Mouse (Mus musculus): ENCODE data around the gene Myo1d. TPM values are rescaled to one million over a fixed set of nuclear protein-coding genes. Genes with fewer than 3 reads are reported as not detected.

The Myo1d gene
- polyA plus RNA-seq, 2 experiments = 3.3 to 7.5 TPM

DNA sequence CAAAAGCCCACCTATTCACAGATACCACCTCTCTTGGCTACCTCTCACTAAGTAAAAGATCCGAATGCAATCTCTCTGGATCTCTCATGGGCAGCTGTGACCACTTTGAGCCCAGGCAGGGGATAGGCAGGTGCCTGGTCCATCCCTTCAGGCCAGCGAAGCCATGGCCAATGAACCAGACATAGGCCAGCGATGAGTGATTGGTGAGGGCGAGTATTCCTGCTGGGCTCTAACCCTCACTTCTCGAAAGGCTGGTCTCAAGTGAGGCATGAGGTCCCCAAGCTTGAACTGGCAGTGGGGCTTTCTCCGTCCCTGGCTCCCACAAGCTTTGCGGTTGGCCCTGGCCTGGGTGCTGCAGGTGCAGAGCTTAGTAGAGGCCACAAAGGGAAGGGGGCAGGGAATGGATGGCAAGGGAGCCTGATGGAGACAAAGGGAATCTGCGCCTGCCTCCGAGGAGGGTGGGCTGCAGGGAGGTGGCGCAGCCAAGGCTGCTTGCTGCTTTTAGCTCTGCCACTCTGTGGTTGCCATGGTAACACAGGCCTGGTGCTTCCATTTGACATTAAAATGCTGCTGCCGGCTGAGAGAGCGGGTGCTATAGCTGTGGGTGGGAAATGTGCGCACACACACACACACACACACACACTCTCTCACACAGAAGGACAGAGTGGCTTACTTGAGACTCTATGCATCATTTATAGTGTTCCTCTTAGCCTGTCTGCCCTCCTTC is 275.9 kb downstream of the Myo1d start:
- Histone ChIP-seq H3K4me2 (ENCODE audit: low read depth) (no peak overlapping the region), H3K4me3 (ENCODE audit: insufficient read depth in 1 of 2, low read depth in 2 of 2, low read length in 2 of 2) (no peak overlapping the region), H3K27me3 (ENCODE audit: control insufficient read depth, insufficient read depth, low read length) (no peaks in the 10 kb centered on the region), H3K9me3 (ENCODE audit: control insufficient read depth, low read length) (no peaks in the 10 kb centered on the region), H3K36me3 (replicated peaks; ENCODE audit: control insufficient read depth, insufficient read depth, low read depth) (no peaks in the 10 kb centered on the region), H3K4me1 (replicated peaks; ENCODE audit: control insufficient read depth in 2 of 2, insufficient read depth in 2 of 2, low read length in 1 of 2) (peaks cover 0 to 7% of the 10 kb centered on the region in 2 experiments; a peak in 2 of 4 replicates), H3K9ac (replicated peaks) (no peak overlapping the region), H3K27ac (no peak overlapping the region)
- DNase-seq (ENCODE audit: low read depth in 3 of 3, low spot score in 3 of 3) = no peak
- TF ChIP-seq CTCF (IDR thresholded peaks at IDR 0.05; ENCODE audit: low read depth) (no peak), EP300 (IDR thresholded peaks at IDR 0.05; ENCODE audit: low read depth) (no peak)
- no peak for ATAC-seq (ENCODE audit: insufficient read depth)
- WGBS (ENCODE audit: insufficient replicate concordance) = 54% methylated on average over 13 of the region's 13 CpGs

DNA sequence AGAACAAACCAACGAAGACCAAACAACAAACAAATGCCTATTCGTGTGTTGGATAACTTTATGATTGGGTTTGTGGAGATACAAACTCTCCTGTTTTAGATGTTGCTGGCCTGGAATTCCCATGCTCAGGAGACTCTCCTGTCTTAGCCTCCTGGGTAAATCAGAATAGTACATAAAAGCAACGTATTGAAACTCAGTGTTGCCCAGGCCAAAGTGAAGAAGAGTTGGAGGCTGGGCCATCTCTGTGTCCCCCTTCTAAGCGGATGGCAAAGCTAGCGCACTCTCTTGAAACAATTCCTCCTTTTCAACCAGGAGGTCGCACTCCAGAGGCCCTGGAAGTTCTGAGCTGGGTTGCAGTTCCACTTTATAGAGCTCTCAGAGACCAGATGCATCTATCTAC is 276.5 kb downstream of the Myo1d start:
- no peak for DNase-seq (ENCODE audit: low read depth in 3 of 3, low spot score in 3 of 3)
- 64% methylated on average over 6 of the region's 6 CpGs for WGBS (ENCODE audit: insufficient replicate concordance)
- no peak for ATAC-seq (ENCODE audit: insufficient read depth)
- H3K4me2 ChIP-seq (ENCODE audit: low read depth) = no peak overlapping the region
- H3K4me3 ChIP-seq (ENCODE audit: insufficient read depth in 1 of 2, low read depth in 2 of 2, low read length in 2 of 2) = no peak overlapping the region
- no peaks in the 10 kb centered on the region for H3K36me3 ChIP-seq (replicated peaks; ENCODE audit: control insufficient read depth, insufficient read depth, low read depth)
- no peak overlapping the region for H3K27ac ChIP-seq
- no peak overlapping the region for H3K9ac ChIP-seq (replicated peaks)
- H3K4me1 ChIP-seq (replicated peaks; ENCODE audit: control insufficient read depth in 2 of 2, insufficient read depth in 2 of 2, low read length in 1 of 2) = peaks cover 0 to 7% of the 10 kb centered on the region in 2 experiments; a peak in 2 of 4 replicates
- H3K27me3 ChIP-seq (ENCODE audit: control insufficient read depth, insufficient read depth, low read length) = no peaks in the 10 kb centered on the region
- H3K9me3 ChIP-seq (ENCODE audit: control insufficient read depth, low read length) = no peaks in the 10 kb centered on the region
- TF ChIP-seq EP300 (IDR thresholded peaks at IDR 0.05; ENCODE audit: low read depth) (no peak), CTCF (IDR thresholded peaks at IDR 0.05; ENCODE audit: low read depth) (no peak)

DNA sequence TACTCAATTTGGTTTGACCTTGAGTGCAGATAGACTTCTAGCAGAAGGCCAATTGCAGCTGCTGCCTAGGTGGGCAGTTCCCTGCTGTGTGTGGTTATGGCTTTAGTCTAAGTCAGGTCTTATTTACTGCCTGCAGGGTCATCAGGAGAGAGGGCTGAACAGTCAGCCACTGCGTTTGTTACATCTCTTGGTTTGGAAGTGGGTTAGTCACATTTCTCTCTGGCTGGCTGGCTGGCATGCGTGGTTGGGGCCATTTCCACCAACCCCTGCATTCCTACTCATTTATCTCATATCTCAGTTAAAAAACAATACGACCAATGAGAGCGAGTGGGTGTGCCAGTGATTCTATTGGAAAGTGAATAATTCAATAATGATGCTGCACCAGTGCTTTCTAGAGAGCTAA is 280.3 kb downstream of the Myo1d start:
- no peak overlapping the region for H3K4me2 ChIP-seq (ENCODE audit: low read depth)
- no peak for TF ChIP-seq CTCF (IDR thresholded peaks at IDR 0.05; ENCODE audit: low read depth)
- TF ChIP-seq EP300 (IDR thresholded peaks at IDR 0.05; ENCODE audit: low read depth) = no peak
- H3K27me3 ChIP-seq (ENCODE audit: control insufficient read depth, insufficient read depth, low read length) = no peaks in the 10 kb centered on the region
- ATAC-seq (ENCODE audit: insufficient read depth) (no peak), DNase-seq (ENCODE audit: low read depth in 3 of 3, low spot score in 3 of 3) (no peak)
- H3K4me3 ChIP-seq (ENCODE audit: insufficient read depth in 1 of 2, low read depth in 2 of 2, low read length in 2 of 2) = no peak overlapping the region
- WGBS (ENCODE audit: insufficient replicate concordance) = 52% methylated on average over 4 of the region's 4 CpGs
- H3K36me3 ChIP-seq (replicated peaks; ENCODE audit: control insufficient read depth, insufficient read depth, low read depth) = no peaks in the 10 kb centered on the region
- H3K4me1 ChIP-seq (replicated peaks; ENCODE audit: control insufficient read depth in 2 of 2, insufficient read depth in 2 of 2, low read length in 1 of 2) = peaks cover 0 to 3% of the 10 kb centered on the region in 2 experiments; a peak in 1 of 4 replicates
- H3K9ac ChIP-seq (replicated peaks) = no peak overlapping the region
- H3K27ac ChIP-seq = no peak overlapping the region
- H3K9me3 ChIP-seq (ENCODE audit: control insufficient read depth, low read length) = no peaks in the 10 kb centered on the region

DNA sequence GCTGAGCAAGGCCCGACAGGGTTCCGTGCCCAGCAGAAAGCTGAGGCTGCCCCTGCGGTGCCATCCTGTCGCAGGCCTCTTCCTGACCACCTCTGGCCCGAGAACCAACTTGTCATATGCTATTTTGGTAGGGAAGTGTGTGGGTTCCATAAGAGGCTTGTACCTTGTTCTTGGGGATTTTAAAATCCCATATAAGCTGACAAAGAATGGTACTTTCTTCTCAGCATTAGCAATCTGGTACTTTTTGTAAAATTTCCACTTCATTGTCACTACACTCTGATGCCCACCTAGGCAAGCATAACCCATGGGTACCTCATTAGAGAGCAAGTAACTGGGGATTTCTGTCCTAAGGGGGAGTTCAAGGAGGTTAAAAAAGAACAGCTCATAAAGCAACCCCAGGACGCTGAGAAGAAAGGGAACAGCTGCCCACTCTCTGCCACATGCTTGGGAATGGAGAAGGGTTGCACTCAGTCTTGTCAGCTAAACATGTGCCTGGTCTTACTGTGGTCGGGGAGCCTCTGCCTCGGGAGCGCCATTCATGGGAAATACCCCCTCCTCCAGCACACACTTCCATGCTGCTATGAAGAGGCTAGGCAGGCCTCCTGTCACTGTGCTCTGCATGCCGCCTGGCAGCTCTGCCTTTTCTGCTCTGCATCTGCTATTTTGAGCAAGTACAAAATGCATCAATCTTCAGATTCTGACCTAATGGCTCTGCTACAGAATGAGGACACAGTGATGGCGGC is 281.3 kb downstream of the Myo1d start:
- no peak overlapping the region for H3K9ac ChIP-seq (replicated peaks)
- TF ChIP-seq EP300 (IDR thresholded peaks at IDR 0.05; ENCODE audit: low read depth) (no peak), CTCF (IDR thresholded peaks at IDR 0.05; ENCODE audit: low read depth) (no peak)
- WGBS (ENCODE audit: insufficient replicate concordance) = 62% methylated on average over 11 of the region's 11 CpGs
- no peaks in the 10 kb centered on the region for H3K9me3 ChIP-seq (ENCODE audit: control insufficient read depth, low read length)
- no peak overlapping the region for H3K4me3 ChIP-seq (ENCODE audit: insufficient read depth in 1 of 2, low read depth in 2 of 2, low read length in 2 of 2)
- DNase-seq (ENCODE audit: low read depth in 3 of 3, low spot score in 3 of 3) = no peak
- no peak overlapping the region for H3K27ac ChIP-seq
- H3K36me3 ChIP-seq (replicated peaks; ENCODE audit: control insufficient read depth, insufficient read depth, low read depth) = no peaks in the 10 kb centered on the region
- no peak overlapping the region for H3K4me2 ChIP-seq (ENCODE audit: low read depth)
- H3K4me1 ChIP-seq (replicated peaks; ENCODE audit: control insufficient read depth in 2 of 2, insufficient read depth in 2 of 2, low read length in 1 of 2) = peaks cover 0 to 3% of the 10 kb centered on the region in 2 experiments; a peak in 1 of 4 replicates
- ATAC-seq (ENCODE audit: insufficient read depth) = no peak
- no peaks in the 10 kb centered on the region for H3K27me3 ChIP-seq (ENCODE audit: control insufficient read depth, insufficient read depth, low read length)

DNA sequence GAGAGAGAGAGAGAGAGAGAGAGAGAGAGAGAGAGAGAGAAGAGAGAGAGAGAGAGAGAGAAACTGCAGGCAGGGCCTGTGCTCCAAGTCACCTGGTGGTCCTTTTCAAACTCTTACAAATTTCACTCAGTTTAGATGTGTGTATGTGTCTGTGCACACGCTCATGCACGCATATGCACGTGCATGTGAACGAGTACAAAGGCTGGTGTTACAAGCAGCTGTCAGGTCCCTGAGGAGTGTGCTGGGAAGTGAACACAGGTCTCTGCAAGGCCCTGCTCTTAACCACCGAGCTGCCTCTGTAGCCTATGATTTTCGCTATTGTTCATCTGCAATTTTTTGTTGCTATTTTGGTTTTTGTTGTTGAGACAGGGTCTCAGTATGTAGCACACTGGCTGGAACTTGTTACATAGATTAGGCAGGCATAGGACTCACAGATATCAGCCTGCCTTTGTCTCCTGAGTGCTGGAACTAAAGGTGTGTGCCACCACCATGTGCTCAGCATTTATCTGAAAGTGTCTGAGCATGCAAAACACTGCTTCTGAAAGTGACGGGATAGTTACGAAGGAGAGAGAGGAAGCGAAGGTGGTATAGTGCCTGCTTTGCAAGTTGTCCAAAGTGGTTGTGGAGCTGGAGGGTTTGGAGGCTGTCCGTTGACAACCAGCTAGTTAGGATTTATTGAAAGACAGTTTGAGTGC is 282.5 kb downstream of the Myo1d start:
- H3K36me3 ChIP-seq (replicated peaks; ENCODE audit: control insufficient read depth, insufficient read depth, low read depth) = no peaks in the 10 kb centered on the region
- no peaks in the 10 kb centered on the region for H3K27me3 ChIP-seq (ENCODE audit: control insufficient read depth, insufficient read depth, low read length)
- H3K4me3 ChIP-seq (ENCODE audit: insufficient read depth in 1 of 2, low read depth in 2 of 2, low read length in 2 of 2) = no peak overlapping the region
- 59% methylated on average over 10 of the region's 10 CpGs for WGBS (ENCODE audit: insufficient replicate concordance)
- H3K4me2 ChIP-seq (ENCODE audit: low read depth) = no peak overlapping the region
- no peak overlapping the region for H3K27ac ChIP-seq
- no peak for TF ChIP-seq EP300 (IDR thresholded peaks at IDR 0.05; ENCODE audit: low read depth)
- TF ChIP-seq CTCF (IDR thresholded peaks at IDR 0.05; ENCODE audit: low read depth) = no peak
- ATAC-seq (ENCODE audit: insufficient read depth) = no peak
- H3K9ac ChIP-seq (replicated peaks) = no peak overlapping the region
- DNase-seq (ENCODE audit: low read depth in 3 of 3, low spot score in 3 of 3) = no peak
- no peaks in the 10 kb centered on the region for H3K9me3 ChIP-seq (ENCODE audit: control insufficient read depth, low read length)
- peaks cover 0 to 3% of the 10 kb centered on the region in 2 experiments; a peak in 1 of 4 replicates for H3K4me1 ChIP-seq (replicated peaks; ENCODE audit: control insufficient read depth in 2 of 2, insufficient read depth in 2 of 2, low read length in 1 of 2)

Measured in liver, embryonic 14.5 days (tissue).